Mouse (Mus musculus): Measurements from ENCODE around the gene Fam149b.
"Not testable (repeated sequence)": the region's sequence is repeated elsewhere in the genome, so short reads cannot be mapped to it uniquely, and the experiment has no call there.

Gene Fam149b

DNA sequence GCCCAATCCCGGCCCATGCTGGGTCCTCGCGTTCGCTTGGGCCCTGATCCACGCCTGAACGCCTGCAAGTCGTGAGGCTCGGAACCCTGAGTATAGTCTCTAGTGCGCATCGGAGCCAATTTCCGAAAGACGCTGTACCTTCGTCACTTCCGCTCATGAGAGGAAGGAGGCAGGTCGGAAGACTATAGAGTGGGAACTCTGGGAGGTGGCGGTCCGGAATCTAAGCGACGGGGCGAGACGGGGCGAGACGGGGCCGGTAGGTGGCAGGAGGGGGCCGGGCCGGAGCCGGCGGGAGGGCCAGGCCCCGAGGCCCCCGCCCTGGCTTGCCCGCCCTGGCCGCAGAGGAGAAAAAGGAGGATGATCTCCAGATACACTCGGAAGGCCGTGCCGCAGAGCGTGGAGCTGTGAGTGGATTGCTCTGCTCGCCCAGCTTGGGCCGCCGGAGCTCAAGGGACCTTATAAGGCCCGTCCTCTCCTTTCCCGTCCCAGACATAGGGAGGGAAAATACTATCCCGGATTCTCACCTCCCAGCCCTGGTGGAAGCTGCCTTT is at the start of gene Fam149b, which contains the start of gene Ecd:
TSS of gene Fam149b (plus strand) at position 172 of the 551 bp plus-strand sequence.
TSS of gene Ecd (minus strand) at position 131 of the 551 bp plus-strand sequence.
- peak; percentile 94 for DNase-seq (ENCODE audit: low spot score)

DNA sequence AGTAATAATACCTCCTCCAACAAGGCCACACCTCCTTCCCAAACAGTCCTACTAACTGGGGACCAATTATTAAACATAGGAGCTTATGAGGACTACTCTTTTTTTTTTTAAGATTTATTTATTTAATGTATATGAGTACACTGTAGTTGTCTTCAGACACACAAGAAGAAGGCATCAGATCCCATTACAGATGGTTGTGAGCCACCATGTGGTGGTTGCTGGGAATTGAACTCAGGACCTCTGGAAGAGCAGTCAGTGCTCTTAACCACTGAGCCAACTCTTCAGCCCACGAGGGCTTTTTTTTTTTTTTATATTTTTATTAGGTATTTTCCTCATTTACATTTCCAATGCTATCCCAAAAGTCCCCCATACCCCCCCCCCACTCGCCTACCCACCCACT is 42.9 kb upstream of the Fam149b start:
- not testable (repeated sequence) for DNase-seq (ENCODE audit: low spot score)

DNA sequence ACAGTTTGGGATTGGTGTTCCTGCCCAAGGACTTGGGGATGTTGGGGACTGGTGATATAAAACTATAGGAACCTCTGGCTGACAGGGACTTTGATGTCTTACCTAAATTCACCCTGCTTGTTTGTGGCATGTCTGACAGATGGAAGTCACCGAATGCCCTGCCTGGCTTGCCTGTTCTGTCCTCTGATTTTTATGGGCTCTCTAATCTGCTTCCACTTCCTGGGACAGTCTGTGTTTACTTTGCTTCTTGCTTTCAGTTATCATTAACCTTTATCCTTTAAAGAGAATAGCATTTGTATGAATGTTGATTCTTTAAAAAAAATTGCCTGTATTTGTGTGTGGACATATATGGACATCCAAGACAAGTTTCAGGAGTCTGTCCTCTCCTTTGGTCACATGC is 32.8 kb upstream of the Fam149b start:
- DNase-seq (ENCODE audit: low spot score): no peak

DNA sequence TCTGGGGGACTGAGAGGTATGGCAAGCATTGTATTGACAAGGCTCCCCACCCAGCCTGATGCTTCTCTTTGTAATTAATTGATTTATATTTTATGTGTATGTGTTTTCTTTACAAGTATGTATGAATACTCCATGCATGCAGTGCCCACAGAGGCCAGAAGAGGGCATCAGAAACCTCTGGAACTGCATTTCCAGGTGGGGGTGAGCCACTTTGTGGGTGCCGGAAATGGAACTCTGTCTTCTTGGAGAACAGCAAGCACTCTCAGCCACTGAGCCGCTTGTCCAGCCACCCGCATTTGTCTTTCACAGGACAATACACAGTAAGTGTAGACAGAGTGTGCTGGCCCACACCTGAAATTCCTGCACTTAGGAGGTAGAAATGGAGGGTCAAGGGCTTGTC is 28.5 kb upstream of the Fam149b start:
- no peak for DNase-seq (ENCODE audit: low spot score)

DNA sequence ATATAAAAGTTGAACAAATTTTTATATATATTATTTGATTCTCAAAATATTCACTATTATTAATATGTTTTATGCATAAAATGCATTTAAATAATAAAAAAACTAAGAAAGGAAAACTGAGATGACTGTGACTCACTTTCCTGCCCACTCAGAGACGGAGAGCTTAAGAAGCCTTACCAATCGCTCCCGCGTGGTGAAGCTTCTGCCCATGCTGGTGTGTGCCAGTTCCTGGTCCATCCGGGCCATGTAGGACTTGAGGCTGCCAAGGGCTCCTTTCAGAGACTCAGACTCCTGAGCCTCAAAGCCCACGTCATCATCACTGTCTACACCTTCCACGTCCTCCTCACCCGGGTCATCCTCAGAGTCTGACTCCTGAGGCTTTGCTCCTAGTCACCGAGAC is 23.8 kb upstream of the Fam149b start:
- DNase-seq (ENCODE audit: low spot score): no peak

DNA sequence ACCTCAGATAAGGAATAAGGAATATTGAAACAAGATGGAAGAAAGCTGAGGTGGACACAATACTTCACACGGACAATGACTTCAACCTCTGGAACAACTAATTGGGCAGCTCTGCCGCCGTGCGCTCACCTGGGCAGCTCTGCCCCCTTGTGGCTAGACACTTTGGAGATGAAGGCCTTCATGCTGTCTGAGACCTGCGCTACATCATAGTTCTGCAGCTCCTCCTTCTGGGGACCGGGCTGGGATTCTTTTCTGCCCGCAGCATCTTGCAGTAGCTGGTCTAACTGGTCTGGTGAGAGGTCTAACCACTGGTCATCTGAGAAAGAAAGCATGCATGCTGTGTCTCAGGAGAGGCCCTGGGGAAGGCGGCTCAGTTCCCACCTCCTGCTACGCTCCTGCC is 19.5 kb upstream of the Fam149b start:
- DNase-seq (ENCODE audit: low spot score): no peak

DNA sequence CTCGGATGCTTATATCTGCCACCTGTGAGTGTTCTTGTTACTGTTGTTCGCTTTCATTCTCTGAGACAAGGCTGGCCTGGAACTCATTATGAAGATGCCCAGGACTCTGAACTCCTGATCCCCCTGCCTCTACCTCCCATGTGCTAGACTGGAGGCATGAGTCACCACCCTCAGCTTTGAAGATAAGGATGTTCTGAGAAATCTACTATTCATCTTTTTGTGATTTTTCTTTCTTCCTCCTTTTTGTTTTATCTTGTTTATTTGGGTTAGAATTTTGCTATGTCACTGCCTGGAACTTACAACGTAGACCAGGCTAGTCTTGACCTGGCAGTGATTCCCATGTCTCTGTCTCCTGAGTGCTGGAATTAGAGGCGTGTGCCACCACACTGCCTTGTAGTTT is 16.6 kb upstream of the Fam149b start:
- no peak for DNase-seq (ENCODE audit: low spot score)

DNA sequence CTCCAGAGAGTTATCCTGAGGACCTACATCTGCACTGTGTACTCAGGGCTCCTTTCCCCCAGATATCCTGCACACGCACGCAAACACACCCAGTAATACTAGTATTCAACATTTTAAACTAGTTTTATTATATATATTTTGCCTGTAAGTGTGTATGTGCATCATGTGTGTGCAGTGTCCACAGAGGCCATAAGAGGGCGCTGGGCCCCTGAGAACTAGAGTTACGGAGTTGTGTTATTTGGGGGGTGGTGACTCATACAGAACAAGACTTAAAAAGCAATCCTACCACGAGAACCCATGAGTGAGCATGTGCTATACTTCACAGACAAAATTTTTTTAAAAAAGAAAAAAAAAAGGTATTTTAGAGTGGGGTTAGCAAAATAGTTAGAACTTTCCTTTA is 8.5 kb upstream of the Fam149b start:
- no peak for DNase-seq (ENCODE audit: low spot score)

DNA sequence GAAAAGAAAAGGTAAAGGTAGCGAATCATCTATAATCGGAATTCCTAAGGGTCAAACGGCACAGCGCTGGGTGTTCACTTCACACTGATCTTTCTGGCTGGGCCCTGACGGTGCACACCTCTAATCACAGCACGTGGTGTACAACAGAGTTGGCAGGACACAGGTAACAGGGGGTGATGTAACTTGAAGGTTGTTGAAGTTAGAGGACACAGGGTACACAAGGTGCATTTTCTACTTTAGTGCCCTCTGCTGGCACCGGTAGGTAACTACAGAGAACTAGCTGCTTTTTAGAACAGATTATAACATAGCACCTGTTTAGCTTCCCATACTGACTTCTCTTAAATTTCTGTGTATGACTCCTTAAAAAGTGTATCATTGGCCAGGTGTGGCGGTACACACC is 7.8 kb upstream of the Fam149b start:
- DNase-seq (ENCODE audit: low spot score): peak; percentile 3

DNA sequence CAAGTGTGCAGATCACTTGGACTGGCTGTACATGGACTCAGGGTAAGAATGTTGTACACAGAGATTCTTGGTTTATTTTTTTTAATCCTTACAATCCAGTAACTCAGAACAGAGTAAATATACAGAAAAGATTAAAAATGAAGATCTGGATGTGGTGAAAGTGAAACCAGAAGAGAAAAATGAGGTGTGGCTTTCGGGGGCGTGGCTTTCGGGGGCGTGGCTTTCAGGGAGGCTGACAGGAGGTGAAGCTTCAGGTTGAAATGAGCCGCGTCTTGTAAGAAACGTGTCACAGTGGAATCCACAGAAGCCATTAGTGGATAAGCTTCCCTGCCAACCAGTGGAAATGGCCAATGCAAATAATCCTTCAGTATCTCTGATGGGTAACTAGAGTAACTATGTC is 7.1 kb upstream of the Fam149b start:
- DNase-seq (ENCODE audit: low spot score): no peak

DNA sequence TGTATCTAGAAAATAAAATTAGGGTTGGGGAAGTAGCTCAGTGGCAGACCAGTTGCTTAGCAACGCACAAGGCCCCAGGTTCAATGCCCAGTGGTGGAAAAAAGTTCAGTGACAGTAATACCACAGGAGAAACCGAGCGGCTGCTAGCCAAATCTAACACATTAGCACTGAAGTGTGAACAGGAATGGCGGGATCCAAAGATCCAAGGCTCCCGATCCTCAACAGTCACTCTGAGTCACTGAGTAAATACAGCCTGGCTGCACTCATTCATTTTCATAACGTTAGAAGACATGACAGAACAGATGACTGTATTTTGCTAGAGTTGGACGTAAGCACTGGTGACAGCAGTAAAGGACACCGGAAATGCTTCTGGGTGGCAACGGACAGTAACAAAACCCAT is 2.1 kb upstream of the Fam149b start:
- DNase-seq (ENCODE audit: low spot score): no peak

DNA sequence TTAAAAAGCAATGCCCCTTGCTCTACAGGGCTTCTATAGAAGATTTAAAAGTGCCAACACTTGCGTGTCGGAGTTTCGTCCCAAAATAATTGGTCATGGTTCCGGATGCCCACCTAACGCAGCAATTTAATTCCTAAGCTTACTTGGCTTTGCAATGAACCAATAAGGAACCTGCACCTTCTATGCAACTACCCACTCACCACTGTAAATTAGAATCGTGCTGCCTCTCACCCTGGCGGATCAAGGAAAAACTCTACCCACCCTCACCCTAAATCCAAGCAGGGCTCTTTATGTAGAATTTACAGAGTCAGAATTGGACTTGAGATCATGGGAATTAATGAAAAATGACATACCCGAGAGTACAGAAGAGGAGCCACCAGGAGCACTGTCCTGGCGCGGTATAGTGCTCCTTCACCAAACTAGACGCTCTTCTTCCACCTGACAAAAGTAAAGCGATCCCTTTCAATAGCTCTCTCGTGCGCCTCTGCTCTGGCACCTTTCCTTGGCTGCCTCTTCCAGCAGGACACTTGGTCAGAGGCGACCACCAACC is 446 bp upstream of the Fam149b start:
- no peak for DNase-seq (ENCODE audit: low spot score)

DNA sequence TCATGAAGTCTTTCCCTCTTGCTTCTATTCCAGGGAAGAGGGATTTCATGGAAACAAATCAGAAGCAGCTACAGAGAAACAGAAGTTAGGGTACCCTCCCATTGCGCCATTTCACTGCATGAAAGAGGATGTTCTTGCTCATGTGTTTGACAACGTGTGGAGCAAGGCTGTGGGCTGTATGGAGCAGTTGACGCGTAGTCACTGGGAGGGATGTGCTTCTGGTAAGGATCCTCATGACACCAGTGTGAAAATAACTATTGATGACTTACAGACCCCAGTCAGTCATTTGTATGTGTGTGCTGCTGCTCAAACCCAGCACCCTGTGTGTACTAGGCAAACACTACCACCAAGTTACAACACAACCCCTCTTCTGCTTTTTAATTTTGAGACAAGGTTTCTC is 15.3 kb downstream of the Fam149b start:
- DNase-seq (ENCODE audit: low spot score): no peak

DNA sequence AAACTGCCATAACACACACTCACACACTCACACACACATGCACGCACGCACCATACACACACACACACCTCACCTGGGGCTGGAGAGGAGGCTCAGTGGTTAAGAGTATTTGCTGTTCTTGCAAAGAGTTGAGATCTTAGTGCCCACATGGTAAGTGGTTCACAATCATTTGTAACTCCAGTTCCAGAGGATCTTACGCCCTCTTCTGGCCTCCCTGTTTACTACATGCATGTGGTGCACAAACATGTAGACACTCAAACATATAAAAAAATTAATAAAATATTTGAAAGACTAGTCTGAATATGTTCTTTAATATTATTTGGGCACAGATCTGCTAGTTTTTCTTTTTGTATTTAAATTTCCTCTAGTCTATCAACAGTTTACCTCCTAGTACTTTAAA is 20.3 kb downstream of the Fam149b start:
- DNase-seq (ENCODE audit: low spot score): no peak

DNA sequence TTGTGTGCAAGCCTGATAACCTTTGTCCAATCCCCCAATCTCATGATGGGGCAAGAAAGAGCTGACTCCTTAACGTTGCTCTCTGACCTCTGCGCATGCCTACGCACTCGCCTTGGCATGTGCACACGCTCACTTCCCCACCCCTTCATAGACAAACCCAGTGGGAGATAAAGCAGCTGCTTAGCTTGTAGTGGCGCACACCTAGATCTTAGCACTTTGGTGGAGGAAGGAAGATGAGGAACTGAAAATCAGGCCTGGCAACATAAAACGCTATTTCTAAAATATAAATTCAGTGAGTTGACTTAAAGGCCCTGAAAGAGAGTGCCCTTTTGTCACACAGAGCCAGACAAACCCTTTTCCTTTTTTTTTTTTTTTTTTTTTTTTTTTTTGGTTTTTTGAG is 22.8 kb downstream of the Fam149b start:
- DNase-seq (ENCODE audit: low spot score): no peak

DNA sequence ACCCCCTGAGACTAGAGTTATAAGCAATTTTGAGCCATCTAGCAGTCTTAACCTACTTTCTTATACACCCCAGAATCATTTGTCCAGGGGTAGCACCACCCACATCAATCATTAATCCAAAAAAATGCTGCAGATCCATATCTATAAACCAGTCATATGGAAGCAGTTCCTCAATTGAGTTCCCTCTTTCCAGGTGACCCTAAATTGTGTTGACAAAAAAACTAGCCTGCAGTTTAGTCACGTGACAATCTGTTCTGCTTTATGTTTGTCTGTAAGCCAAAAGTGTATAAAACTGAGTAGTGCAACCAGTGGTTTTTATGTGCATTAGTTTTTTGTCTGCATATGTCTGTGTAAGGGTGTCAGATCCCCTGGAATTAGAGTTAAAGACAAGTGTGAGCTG is 23.9 kb downstream of the Fam149b start:
- no peak for DNase-seq (ENCODE audit: low spot score)

DNA sequence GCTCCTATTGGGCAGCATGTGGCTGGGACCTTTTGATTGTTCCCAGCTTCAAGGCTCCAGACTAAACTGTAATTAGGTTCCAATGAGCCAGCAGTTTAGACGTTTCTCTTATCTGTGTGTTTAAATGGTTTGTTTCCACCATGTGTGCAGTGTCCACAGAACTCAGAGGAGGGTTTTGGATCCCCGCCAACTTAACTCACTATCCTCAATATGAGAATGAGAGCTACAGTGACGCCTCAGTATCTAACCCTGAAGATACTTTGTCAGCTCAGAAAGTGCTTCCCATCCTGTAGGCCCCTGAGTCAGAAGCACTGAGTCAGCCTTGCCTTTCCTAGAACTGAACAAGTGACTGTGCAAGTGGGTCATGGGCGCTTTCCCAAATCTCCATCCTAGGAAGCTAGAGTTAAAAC is 29.2 kb downstream of the Fam149b start:
- DNase-seq (ENCODE audit: low spot score): no peak

DNA sequence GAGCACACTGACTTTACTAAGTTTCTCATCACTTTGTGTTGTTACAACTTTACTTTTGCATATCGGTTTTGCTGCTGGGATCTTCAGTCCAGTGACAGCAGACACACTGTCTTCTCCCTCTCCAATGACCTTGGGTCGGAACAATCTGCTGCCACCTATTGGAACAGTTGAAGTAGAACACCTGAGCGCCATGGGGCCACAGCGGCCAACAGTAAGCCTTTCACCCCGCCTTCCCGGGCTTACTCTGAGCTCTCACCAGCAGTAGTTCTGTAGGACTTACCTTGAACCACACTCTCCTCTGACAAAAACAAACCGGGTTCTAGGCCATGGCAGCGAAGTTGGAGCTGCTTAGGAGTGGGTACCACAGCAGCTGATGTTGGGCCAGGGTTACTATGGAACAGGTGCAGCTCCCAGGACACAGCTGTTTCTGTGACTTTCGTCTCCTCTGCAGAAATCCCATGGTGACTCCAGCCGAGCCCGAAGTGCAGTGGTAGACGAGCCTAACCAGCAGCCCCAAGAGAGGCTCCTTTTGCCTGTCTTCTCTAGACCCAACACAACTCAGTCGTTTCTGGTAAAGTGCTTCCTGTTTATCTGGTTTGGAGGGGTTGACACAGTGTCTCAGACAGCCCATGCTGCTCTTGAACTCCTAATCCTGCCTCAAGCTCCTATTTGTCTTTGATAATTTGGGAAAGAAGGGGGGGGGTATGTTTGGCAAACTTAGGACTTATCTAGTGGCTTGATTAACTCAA is 30.5 kb downstream of the Fam149b start:
- no peak for DNase-seq (ENCODE audit: low spot score)

DNA sequence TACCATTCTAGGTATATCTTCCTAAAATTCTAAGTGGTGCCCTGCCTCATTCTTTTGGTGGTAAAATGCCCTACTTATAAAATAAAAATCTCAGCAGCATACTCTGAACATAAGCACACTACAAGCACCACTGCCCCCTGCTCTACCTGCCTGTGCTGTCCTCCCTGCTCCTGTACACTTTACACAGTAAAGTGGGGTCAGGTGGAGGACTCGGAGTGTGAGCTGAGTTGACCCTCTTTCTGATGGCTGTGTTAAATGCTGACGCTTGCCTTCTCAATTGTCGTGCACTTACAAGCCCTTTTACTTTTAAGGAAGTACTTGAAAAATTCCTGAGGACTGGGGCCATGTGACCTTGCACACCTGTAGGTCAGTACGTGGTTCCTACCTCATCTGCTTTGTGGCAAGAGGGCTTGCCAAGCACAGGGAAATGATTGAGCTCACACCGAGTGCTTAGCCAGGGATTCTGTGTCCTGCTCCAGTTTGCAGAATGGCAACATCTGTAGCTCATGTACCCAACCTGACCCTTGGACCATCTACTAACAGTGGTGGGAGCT is 31.2 kb downstream of the Fam149b start:
- no peak for DNase-seq (ENCODE audit: low spot score)

DNA sequence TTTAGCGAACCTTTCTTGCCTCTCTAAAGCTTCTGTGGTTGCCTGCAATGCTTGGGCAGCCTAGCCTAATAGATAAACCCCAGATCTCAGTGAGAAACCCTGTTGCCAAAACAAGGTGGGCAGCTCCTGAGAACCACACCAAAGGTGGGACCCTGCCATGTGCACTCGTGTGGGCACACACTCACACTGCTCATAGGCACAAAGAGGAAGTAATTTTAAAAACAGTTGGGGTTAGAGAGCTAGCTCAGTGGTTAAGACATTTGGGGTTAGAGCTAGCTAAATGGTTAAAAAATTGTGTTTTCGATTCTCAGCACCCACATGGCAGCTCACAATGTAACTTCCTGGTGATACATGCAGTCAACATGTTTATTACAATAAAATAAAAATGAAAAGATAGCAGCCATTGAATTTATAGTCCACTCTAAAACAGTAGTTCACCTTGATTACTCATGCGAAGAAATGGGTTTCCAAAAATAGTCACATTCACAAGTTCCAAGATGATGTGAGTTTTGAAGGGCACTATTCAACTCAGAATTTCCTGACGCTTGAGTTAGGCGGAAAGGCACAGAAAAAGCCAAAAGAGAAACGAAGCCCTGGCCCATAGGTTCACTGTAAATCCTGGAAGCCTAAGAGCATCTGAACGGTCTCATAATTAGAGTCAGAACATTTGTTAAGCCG is 31.9 kb downstream of the Fam149b start:
- DNase-seq (ENCODE audit: low spot score): no peak

DNA sequence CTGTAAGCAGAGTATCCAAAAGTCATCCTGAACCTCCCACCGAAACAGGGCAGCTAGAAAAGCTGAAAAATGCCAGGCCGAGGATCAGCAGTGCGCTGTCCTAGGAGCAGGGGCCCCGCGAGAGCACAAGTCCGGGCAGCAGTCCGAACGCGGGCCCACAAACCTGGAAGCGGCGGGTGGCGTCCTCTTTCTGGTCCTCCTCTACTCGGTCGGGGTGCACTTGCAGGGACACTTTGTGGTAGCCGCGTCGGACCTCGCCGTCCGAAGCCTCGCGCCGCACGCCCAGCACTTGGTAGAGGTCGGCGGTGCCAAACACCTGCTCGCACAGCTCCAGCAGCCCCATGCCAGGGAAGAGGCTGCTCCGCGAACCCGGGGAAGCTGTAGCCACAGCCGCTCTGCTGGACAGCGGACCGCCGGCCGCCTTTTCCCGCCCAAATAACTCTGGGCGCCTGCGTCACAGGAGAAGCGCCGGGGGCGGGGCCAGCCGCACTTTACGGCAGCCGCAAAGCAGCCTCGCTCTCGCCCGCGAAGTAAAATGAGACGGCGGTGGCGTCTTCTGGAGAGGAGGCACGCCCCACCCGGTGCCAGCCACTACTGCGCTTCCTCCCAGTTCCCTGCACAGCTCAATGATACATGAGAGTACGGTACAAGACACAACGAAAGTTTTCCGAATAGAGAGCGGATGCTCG is 40.6 kb downstream of the Fam149b start, which contains the start of gene Dnajc9:
TSS of gene Dnajc9 (minus strand) at position 470 of the 689 bp plus-strand sequence.
- DNase-seq (ENCODE audit: low spot score): peak; percentile 80

DNA sequence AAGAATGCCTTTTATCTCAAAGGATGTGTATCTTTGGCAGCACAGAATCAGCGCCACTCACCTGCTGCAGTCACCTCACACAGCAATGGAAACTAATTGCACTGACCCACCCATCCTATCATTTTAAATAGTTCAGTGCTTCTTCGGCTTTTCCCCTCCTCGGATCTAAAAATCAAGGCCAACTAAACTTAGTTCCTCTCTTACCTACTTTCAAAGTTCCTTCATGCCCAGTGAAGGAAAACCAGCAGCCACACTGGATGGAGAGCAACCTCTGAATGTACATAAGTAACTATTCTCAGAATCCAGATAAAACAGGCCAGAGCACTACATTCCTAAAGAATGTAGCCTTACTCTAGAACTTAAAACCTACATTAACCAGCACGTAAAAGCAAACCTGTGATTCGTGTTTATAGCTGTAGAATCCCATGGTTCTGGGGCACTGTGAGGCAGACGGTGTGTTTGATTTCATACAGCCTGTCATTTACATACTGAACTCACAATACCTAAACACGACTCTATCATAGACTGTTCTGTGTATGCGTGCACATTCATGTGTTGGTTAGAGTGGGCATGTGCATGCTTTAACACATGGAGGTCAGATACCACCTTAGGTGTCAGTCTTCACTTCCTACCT is 41.6 kb downstream of the Fam149b start:
- DNase-seq (ENCODE audit: low spot score): no peak

Measured in adipocyte (in vitro differentiated cells).